Mouse (Mus musculus) thymus, postnatal 25 days (tissue): ENCODE measurements around the gene Nrgn.

Experiments
- DNase-seq: peaks from one replicate; pipeline ENCODE4 v3.0.0; 2022

Gene Nrgn

GRCm38 (mm10) chr9:37552536-37553293, at the start of gene Nrgn:
TSS of gene Nrgn (minus strand) at chr9:37552904.
- DNase-seq, result peak; percentile 70

GRCm38 (mm10) chr9:37600538-37601205, 48.0 kb upstream of the Nrgn start:
- no peak for DNase-seq

GRCm38 (mm10) chr9:37598637-37599036, 45.9 kb upstream of the Nrgn start:
- no peak for DNase-seq

GRCm38 (mm10) chr9:37595570-37595969, 42.9 kb upstream of the Nrgn start:
- DNase-seq, result no peak

- no peak for DNase-seq
Observed at GRCm38 (mm10) chr9:37593690-37594089, 41.0 kb upstream of the Nrgn start.

- no peak for DNase-seq
Observed at GRCm38 (mm10) chr9:37592633-37593032, 39.9 kb upstream of the Nrgn start.

GRCm38 (mm10) chr9:37592025-37592424, 39.3 kb upstream of the Nrgn start:
- no peak for DNase-seq

GRCm38 (mm10) chr9:37590381-37590780, 37.7 kb upstream of the Nrgn start:
- DNase-seq, result no peak

GRCm38 (mm10) chr9:37586718-37587117, 34.0 kb upstream of the Nrgn start:
- DNase-seq, result no peak

- no peak for DNase-seq
Observed at GRCm38 (mm10) chr9:37583594-37583993, 30.9 kb upstream of the Nrgn start.

GRCm38 (mm10) chr9:37576436-37576930, 23.8 kb upstream of the Nrgn start:
- DNase-seq, result peak; percentile 22

- no peak for DNase-seq
Observed at GRCm38 (mm10) chr9:37572204-37572876, 19.6 kb upstream of the Nrgn start.

- DNase-seq, result no peak
Observed at GRCm38 (mm10) chr9:37569231-37569835, 16.6 kb upstream of the Nrgn start.

- no peak for DNase-seq
Observed at GRCm38 (mm10) chr9:37568605-37569214, 16.0 kb upstream of the Nrgn start.

- no peak for DNase-seq
Observed at GRCm38 (mm10) chr9:37567892-37568604, 15.3 kb upstream of the Nrgn start.

- DNase-seq, result no peak
Observed at GRCm38 (mm10) chr9:37567454-37567853, 14.8 kb upstream of the Nrgn start.

GRCm38 (mm10) chr9:37567019-37567418, 14.3 kb upstream of the Nrgn start:
- no peak for DNase-seq

GRCm38 (mm10) chr9:37563805-37564204, 11.1 kb upstream of the Nrgn start:
- no peak for DNase-seq

- no peak for DNase-seq
Observed at GRCm38 (mm10) chr9:37560617-37561016, 7.9 kb upstream of the Nrgn start.

GRCm38 (mm10) chr9:37556366-37556765, 3.7 kb upstream of the Nrgn start:
- DNase-seq, result no peak

- no peak for DNase-seq
Observed at GRCm38 (mm10) chr9:37554838-37555748, 2.4 kb upstream of the Nrgn start, which contains the start of gene Siae. TSS of gene Siae (plus strand) at chr9:37555698.
